Mouse (Mus musculus): ENCODE data around the gene Gm9964. TPM values are rescaled to one million over a fixed set of nuclear protein-coding genes. Genes with fewer than 3 reads are reported as not detected.
"Not testable (repeated sequence)": the region's sequence is repeated elsewhere in the genome, so short reads cannot be mapped to it uniquely, and the experiment has no call there.

Gene Gm9964
- polyA plus RNA-seq, 2 experiments = not detected

GRCm38 (mm10) chr11:79273039-79273438 lies 23.7 kb downstream of the Gm9964 start:
- Histone ChIP-seq H3K9ac (ENCODE audit: low read depth, low read length, severe bottlenecking) (no peak overlapping the region), H3K27me3 (ENCODE audit: control insufficient read depth, insufficient read depth, low read length) (no peaks in the 10 kb centered on the region), H3K27ac (replicated peaks; ENCODE audit: low read depth, low read length) (no peak overlapping the region), H3K4me3 (replicated peaks; ENCODE audit: low read length) (no peak overlapping the region), H3K36me3 (ENCODE audit: control insufficient read depth, insufficient read depth, low read length) (no peaks in the 10 kb centered on the region), H3K9me3 (ENCODE audit: control insufficient read depth, low read length) (no peaks in the 10 kb centered on the region), H3K4me2 (replicated peaks; ENCODE audit: low read depth, low read length, severe bottlenecking) (no peak overlapping the region), H3K4me1 (ENCODE audit: control insufficient read depth, insufficient read depth, low read length) (0 out of 2 replicates have a peak, but pooled peaks cover 2% of the 10 kb centered on the region)
- DNase-seq (ENCODE audit: low spot score) (no peak), ATAC-seq (ENCODE audit: low FRiP score, low read depth) (no peak)
- TF ChIP-seq POLR2A (IDR thresholded peaks at IDR 0.05; ENCODE audit: borderline replicate concordance, extremely low read depth, insufficient read depth, insufficient read length) = no peak
- WGBS = 63% methylated on average over 4 of the region's 4 CpGs

DNA sequence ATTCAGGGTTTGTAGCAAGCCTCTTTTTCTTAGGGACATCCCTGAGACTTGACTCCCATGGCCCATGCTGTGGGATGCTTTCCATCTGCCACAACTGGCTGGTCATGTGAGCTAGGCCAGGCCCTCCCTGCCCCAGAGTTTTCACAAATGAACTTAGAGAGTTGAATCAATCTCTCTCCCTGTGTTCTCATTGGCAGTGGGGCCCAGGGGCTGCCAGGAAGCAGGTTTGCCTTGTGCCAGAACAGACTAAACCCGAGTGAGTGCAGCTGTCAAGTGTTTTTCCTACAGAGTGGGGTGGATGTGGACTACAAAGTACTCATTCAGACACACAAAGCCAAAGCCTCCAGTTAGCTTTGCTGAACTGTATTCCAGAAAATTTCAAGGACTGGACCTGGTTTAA lies 29.5 kb downstream of the Gm9964 start:
- no peaks in the 10 kb centered on the region for H3K27me3 ChIP-seq (ENCODE audit: control insufficient read depth, insufficient read depth, low read length)
- WGBS = 5% methylated on average over 1 of the region's 1 CpGs

DNA sequence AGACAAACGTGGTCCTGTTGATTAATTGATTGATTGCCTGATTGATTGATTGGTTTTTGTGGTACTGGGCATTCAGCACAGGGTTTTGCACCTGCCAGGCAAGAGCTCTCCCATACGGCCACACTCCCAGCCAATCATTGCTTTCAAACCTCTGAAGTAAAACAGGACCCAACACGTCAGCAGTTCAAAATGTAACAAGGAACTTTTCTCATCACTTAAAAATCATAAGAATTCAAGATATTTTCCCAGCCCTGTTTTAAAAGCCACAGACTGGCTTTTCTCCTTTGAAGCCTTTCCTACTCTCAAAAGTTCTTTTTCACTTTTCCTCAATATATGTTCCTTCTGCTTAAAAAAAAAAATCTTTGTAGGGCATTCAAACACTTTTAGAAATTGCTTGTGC lies 32.3 kb downstream of the Gm9964 start:
- DNase-seq (ENCODE audit: low spot score) (no peak), ATAC-seq (ENCODE audit: low FRiP score, low read depth) (no peak)
- no peak for TF ChIP-seq POLR2A (IDR thresholded peaks at IDR 0.05; ENCODE audit: borderline replicate concordance, extremely low read depth, insufficient read depth, insufficient read length)
- H3K9me3 ChIP-seq (ENCODE audit: control insufficient read depth, low read length) = no peaks in the 10 kb centered on the region
- no peaks in the 10 kb centered on the region for H3K27me3 ChIP-seq (ENCODE audit: control insufficient read depth, insufficient read depth, low read length)
- WGBS = 25% methylated on average over 3 of the region's 3 CpGs
- H3K27ac ChIP-seq (replicated peaks; ENCODE audit: low read depth, low read length) = 0 out of 2 replicates have a peak overlapping the region, but pooled peaks have one; percentile 65
- H3K4me3 ChIP-seq (replicated peaks; ENCODE audit: low read length) = no peak overlapping the region
- H3K4me1 ChIP-seq (ENCODE audit: control insufficient read depth, insufficient read depth, low read length) = peaks cover 5% of the 10 kb centered on the region; the same call in 1 of the 2 replicates
- H3K9ac ChIP-seq (ENCODE audit: low read depth, low read length, severe bottlenecking) = no peak overlapping the region
- H3K36me3 ChIP-seq (ENCODE audit: control insufficient read depth, insufficient read depth, low read length) = no peaks in the 10 kb centered on the region
- no peak overlapping the region for H3K4me2 ChIP-seq (replicated peaks; ENCODE audit: low read depth, low read length, severe bottlenecking)

More for the DNA sequence above, 29.5 kb downstream of the Gm9964 start:
- TF ChIP-seq POLR2A (IDR thresholded peaks at IDR 0.05; ENCODE audit: borderline replicate concordance, extremely low read depth, insufficient read depth, insufficient read length) = no peak
- peaks cover 5% of the 10 kb centered on the region; the same call in 1 of the 2 replicates for H3K4me1 ChIP-seq (ENCODE audit: control insufficient read depth, insufficient read depth, low read length)
- no peak overlapping the region for H3K4me3 ChIP-seq (replicated peaks; ENCODE audit: low read length)
- H3K9me3 ChIP-seq (ENCODE audit: control insufficient read depth, low read length) = no peaks in the 10 kb centered on the region
- H3K4me2 ChIP-seq (replicated peaks; ENCODE audit: low read depth, low read length, severe bottlenecking) = no peak overlapping the region
- ATAC-seq (ENCODE audit: low FRiP score, low read depth) (peak; percentile 77), DNase-seq (ENCODE audit: low spot score) (peak; percentile 65)
- no peak overlapping the region for H3K9ac ChIP-seq (ENCODE audit: low read depth, low read length, severe bottlenecking)
- no peaks in the 10 kb centered on the region for H3K36me3 ChIP-seq (ENCODE audit: control insufficient read depth, insufficient read depth, low read length)
- H3K27ac ChIP-seq (replicated peaks; ENCODE audit: low read depth, low read length) = peak overlapping the region; percentile 75

DNA sequence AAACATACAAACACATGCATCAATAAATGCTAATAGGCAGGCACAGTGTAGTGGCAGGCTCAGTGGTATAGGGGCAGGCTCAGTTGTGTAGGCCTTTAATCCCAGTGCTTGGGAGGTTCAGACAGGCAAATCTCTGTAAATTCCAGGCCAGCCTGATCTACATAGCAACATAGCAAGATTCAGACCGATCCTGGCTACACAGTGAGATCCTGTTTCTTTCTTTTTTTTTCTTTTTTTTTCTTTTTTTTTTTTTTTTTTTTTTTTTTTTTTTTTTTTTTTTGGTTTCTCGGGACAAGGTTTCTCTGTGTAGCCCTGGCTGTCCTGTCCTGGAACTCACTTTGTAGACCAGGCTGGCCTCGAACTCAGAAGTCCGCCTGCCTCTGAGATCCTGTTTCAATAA lies 36.6 kb downstream of the Gm9964 start:
- H3K9me3 ChIP-seq (ENCODE audit: control insufficient read depth, low read length); H3K4me3 ChIP-seq (replicated peaks; ENCODE audit: low read length); H3K27me3 ChIP-seq (ENCODE audit: control insufficient read depth, insufficient read depth, low read length); H3K9ac ChIP-seq (ENCODE audit: low read depth, low read length, severe bottlenecking); H3K4me1 ChIP-seq (ENCODE audit: control insufficient read depth, insufficient read depth, low read length); H3K27ac ChIP-seq (replicated peaks; ENCODE audit: low read depth, low read length); DNase-seq (ENCODE audit: low spot score); H3K36me3 ChIP-seq (ENCODE audit: control insufficient read depth, insufficient read depth, low read length); H3K4me2 ChIP-seq (replicated peaks; ENCODE audit: low read depth, low read length, severe bottlenecking); ATAC-seq (ENCODE audit: low FRiP score, low read depth): not testable (repeated sequence)
- 89% methylated on average over 4 of the region's 4 CpGs for WGBS

- Histone ChIP-seq H3K9me3 (ENCODE audit: control insufficient read depth, low read length) (no peaks in the 10 kb centered on the region), H3K36me3 (ENCODE audit: control insufficient read depth, insufficient read depth, low read length) (no peaks in the 10 kb centered on the region), H3K4me3 (replicated peaks; ENCODE audit: low read length) (no peak overlapping the region), H3K4me1 (ENCODE audit: control insufficient read depth, insufficient read depth, low read length) (peaks cover 4% of the 10 kb centered on the region; the same call in 1 of the 2 replicates), H3K9ac (ENCODE audit: low read depth, low read length, severe bottlenecking) (no peak overlapping the region), H3K4me2 (replicated peaks; ENCODE audit: low read depth, low read length, severe bottlenecking) (no peak overlapping the region), H3K27me3 (ENCODE audit: control insufficient read depth, insufficient read depth, low read length) (no peaks in the 10 kb centered on the region), H3K27ac (replicated peaks; ENCODE audit: low read depth, low read length) (no peak overlapping the region)
- WGBS = 72% methylated on average over 6 of the region's 6 CpGs
- DNase-seq (ENCODE audit: low spot score) (no peak), ATAC-seq (ENCODE audit: low FRiP score, low read depth) (no peak)
- no peak for TF ChIP-seq POLR2A (IDR thresholded peaks at IDR 0.05; ENCODE audit: borderline replicate concordance, extremely low read depth, insufficient read depth, insufficient read length)
Observed at GRCm38 (mm10) chr11:79258738-79259137, 38.0 kb downstream of the Gm9964 start.
